Mouse (Mus musculus) thymus, postnatal 36 days (tissue): ENCODE data around the gene Dbndd2.
A peak's percentile ranks its signal among the peaks of the same experiment; 100 is the strongest.

ENCODE experiments used
- DNase-seq, 2 experiments: peaks; one replicate each; pipeline ENCODE4 v3.0.0; 2022; ENCODE audit warnings: mixed read lengths in 2 of 2

Dbndd2 gene

GRCm38 (mm10) chr2:164505619-164506347, 19.9 kb downstream of the Dbndd2 start:
- DNase-seq: no peak

DNA sequence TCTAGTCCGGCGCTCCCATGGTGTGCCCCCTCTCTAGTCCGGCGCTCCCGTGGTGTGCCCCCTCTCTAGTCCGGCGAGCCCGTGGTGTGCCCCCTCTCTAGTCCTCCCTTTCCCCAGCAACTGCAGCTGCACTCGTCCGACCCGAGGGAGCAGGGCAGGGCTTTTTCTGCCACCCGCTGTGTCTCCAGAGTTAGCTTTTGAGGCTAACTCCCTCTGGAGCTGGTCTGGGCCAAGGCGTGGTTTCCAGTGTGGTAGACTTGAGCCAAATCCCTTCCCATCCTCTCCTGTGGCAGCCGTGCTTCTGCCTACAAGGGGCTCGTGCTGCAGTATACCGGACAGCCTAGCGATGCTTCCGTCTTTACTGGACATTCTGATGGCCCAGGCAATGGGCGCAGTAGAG, 21.9 kb downstream of the Dbndd2 start:
- DNase-seq: no peak

DNA sequence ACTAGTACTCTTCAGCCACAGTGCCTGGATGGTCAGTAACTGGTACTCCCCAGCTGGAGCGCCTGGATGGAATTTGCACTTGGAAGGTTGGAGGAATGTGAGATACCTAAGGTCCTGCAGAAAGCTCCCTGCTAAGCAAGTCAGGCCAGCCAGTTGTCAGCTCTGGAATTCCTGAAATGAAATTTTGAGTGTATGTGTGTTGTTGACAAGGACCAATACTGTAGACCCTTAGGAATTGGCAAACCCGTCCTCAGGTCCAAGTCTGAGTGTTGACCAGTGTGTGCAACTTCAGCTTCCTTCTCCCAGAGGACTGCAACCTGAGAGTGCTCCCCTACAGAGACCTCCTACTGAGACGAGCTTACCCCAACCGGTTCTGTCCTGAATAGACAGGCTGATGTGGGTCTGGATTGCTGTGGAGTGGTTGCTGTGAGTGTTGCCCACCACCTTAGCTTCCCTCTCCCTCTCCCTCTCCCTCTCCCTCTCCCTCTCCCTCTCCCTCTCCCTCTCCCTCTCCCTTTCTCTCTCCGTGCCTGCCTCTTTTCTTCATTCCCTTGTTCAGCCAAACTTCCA, 24.8 kb downstream of the Dbndd2 start:
- DNase-seq: no peak

DNA sequence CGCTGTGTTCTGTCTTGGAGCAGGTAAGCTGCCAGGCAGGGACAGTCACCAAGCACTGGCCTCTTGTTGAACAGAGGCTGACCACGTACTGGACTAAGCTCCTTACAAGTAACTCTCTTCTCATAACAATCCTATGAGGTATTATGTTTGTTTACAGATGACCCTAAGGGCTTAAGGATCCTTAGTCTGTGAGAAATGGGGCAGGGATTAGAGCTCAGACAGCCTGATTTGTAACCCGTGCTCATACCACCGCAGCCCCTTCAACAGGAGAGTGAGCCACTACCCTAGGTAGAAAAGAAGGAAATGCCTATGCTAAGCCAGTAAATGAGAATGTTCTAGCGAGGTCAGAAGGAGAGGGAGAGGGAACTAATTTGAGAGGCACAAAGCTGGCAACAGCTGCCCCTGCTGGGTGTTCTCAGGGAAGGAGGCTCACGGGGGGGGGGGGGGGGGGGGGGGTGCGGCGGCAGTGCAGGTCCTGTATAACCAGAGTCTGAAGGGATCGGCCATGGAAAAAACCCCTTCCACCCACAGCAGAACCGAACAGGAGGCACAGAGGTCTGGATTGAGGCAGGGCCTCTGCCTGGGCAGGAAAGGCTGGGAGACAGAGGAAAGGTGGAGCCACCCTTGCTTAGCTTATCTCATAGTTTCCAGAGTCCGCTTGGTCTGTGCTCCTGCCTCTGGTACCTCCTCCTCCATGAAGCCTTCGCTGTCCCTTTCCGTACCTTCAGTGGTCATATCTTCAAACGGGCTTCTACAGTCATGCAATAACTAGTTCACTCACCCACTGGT, 26.4 kb downstream of the Dbndd2 start:
- no peak for DNase-seq

DNA sequence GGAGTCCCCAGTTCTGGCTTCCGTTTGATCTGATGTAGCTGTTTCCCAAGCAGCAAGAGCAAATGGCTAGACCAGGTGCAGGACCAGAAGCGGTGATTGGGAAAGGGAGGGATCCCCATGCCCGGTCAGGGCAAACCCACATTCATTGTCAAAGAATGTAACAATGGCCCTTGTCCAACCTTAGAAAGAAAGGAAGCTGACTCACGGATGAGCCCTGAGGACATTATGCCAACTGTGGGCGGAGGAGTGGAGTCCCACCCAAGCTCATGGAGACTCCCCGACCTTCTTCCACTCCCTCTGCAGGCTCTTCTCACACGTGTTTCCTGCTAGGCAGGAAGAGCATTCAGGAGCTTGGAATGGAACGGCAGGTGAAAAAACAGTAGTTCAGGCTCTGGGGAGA, 27.5 kb downstream of the Dbndd2 start:
- no peak for DNase-seq

DNA sequence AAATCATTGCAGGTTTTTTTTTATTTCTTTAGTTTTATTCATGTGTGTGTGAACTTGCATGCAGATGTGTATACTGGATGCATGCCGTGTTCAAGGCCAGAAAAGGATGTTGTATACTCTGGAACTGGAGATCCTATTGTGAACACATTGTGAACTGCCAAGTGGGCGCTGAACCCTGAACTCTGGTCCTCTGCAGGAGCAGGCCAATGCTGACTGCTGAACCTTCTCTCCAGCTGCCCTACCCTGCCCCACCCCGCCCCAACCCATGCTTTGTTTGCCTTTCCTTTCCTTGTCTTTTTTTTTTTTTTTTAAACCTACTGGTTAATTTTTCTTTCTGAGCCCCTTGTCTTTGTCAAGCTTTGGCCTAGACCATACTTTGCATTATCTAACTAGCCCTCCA, 29.0 kb downstream of the Dbndd2 start:
- no peak for DNase-seq

DNA sequence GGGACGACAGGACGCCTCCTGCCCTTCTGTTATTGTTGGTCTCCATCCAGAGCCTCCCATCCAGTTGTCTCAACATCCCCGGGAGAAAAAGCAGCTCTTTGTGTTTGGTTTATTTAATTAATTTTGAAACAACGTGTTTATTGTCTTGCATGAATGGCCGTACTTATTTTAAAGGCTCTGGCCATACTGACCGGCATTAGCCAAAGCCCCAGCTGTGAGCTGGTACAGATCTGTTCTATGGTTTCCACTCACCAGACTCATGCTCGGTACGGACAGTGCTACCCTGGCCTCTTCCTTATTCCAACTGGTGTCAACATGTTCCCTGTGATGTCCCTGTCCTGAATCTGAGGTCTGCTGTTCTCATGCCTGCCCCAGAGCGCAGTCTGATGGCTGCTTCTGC, 30.0 kb downstream of the Dbndd2 start:
- no peak for DNase-seq

GRCm38 (mm10) chr2:164516592-164516991, 30.7 kb downstream of the Dbndd2 start:
- DNase-seq: no peak

GRCm38 (mm10) chr2:164517485-164518221, 31.7 kb downstream of the Dbndd2 start:
- peak; percentile 63 to 66 for DNase-seq

- no peak for DNase-seq
Observed at GRCm38 (mm10) chr2:164518266-164519170, 32.6 kb downstream of the Dbndd2 start.

GRCm38 (mm10) chr2:164519171-164519526, 33.2 kb downstream of the Dbndd2 start:
- no peak for DNase-seq

DNA sequence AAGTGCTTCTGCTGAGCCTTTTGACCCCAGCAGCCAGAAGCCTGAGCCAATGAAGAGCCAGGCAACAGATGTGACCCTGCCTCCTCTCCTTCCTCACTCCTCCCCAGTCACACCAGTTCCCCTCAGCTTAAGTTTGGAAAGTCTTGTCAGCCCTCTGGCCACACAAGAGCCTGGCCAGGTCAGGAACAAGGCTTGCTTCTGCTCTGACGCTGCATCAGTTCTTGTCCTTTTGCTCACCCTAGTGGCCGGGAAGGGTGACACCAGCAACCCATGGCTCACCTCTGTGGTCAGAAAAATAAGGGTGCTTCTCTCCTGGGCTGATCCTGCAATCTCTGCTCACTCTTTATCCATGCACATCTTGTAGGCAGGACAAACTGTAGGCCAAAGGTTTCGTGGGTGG, 34.9 kb downstream of the Dbndd2 start:
- DNase-seq: peak; percentile 32 to 43

DNA sequence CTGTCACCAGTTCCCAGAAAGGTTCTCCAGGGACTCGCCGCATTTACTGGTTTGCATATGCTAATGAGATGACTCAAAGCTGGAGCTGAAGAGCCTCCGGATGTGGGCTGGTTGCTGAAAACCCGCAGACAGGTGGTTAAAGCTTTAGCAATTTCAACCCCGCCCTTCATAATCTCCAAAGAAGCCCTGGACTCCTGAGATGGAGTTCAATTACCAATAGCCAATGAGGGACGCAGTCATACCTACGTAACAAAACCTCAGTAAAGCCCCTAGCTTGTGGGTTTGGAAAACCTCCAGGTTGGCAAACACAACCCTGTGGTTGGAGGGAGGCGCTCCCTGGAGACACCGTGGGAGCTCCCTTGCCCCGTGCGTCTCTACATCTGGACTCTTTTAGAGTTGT, 35.9 kb downstream of the Dbndd2 start:
- peak; percentile 43 to 55 for DNase-seq

DNA sequence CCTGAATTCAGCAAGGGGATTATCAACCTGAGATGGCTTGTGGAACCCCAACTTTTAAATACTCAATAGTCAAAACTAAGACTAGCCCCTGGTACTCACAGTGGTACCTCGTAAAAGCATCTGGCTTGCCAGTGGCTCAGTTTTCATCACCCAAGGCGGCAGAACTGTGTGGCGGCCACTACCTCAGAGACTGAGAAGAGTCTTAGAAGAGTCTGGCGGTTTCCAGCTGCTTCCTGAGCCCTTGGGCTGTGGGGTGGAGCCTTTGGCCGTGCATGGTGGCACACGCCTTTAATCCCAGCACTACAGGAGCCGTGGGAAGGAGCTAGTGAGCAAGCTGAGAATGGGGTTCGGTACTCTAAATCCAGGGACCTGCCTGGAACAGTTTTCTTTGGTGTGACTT, 36.4 kb downstream of the Dbndd2 start:
- no peak for DNase-seq

DNA sequence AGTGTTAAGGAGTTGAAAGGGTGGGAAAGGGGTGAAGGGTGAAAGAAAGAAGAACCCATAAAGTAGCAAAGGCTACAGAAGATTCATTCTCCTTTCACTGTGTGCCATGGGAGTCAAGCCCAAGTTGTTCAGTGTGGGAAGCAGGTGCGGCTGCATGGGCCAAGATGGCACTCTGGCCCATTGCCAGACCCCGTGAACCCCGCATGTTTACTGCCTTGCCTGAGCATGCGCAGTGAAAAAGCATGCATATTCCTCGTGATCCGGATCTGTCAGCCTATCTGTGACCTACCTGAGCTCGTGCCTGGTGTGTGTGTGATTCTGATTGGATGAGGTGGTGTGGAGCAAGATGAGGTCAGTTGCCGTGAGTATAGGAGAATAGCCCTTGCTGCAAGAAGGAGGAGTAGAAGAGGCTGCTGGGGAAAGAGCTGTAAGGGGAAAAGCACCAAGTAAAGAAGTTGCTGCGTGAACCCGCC, 37.4 kb downstream of the Dbndd2 start:
- no peak for DNase-seq

DNA sequence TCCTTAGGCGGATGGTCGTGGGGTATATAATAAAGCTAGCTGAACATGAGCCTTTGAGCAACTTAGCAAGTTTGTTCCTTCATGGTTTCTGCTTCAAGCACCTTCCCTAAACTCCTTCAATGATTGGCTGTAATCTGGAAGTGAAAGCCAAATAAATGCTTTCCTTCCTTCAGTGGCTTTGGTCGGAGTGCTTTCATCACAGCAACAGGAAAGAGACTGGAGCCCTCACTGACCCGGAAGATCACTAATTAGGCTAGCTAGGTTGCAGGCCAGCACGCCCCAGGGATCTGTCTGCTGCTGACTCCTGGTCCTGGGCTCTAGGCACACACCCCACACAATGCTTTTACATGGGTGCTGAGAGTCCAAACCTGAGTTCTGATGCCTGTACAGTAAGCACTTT, 42.7 kb downstream of the Dbndd2 start:
- DNase-seq: no peak

DNA sequence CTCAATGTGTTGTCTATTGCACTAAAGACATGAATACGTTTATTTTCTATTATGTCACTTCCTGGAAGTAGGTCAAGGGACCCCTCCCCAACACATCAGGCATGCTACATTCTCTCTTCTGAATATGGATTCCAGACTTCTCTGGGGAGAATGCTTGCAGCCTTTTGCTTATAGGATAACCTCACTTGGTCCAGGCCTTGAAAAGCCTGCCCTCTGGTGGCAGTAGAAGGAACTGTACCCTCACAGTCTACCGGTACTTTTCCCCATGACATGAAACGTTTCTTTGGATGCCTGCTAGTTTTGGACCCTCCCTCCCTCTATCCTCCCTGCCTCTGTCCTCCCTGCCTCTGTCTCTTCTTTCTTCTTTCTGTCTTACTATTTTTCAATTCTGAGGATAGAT, 45.3 kb downstream of the Dbndd2 start:
- DNase-seq: peak; percentile 60 to 65

DNA sequence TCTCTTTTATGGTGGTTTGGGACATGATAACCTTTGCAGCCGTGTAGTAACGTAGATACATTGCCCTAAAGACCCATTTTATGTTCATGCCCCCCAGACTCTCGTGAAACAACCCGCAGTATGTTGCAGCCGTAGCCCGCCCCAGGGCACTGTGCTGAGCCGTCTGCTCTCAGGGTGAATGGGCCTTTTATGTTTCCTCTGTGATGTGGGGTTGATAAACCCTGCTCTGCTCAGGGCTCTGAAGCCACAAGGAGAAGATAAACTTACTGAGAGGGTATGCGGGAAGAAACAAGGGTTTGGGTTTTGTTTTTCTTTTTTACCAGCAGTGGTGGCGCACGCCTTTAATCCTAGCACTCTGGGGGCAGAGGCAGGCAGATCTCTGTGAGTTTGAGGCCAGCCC, 48.4 kb downstream of the Dbndd2 start:
- peak in 1 of 2 experiments; percentile 25 for DNase-seq

DNA sequence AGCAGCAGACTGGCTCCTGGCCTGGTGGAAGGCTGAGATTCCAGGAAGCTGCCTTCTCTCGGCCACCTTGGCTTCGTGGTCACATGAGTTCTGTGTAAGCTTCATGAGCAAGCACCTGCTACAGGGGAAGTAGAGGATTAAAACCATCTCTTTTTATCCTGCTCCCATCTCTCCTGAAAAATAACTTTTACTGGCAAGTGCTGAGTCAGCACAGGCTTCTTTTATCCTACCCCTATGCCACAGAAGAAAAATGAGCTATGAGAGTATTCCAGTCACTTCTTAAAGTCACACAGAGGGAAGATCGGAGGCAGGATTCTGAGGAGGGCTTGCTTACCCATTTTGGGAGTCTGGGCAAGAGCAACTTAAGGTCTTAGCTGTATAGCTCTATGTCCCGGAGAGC, 51.1 kb downstream of the Dbndd2 start:
- no peak for DNase-seq

DNA sequence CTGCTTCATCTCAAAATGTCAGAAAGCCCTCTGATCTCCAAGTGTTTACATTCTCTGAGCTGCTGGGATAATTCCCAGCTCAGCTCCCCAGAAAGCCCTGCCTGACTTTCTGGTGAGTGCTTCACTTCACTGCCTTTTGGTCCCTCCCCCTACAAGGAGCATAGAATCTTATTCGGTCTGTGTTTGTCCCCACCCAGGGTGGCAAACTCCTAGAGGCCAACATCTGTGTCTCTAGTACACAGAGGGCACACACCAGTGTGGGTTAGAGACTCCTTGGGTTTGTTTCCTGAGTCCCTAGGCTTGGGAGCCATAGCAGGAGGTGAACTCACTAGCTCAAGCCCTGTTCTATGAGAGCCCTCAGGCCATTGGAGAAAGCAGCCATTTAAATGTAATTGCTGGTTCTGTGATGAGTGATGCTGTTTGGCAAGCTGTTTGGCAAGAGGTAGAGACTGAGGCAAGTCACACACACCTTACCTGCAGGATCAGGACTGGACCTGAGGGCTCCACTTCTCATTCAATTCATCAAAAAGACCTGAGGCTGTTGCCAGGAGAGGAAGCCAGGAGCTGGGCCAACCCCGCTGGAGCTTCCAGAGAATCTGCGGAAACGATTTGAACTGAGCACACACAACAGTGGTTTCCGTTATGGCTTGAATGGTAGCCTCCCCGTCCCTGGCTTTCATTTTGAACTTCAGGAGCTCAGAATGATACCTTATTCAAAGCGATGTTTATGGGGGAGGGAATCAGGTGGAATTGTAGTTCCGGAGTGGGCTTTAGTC, 54.9 kb downstream of the Dbndd2 start:
- no peak for DNase-seq

- DNase-seq: no peak
Observed at GRCm38 (mm10) chr2:164542132-164542531, 56.2 kb downstream of the Dbndd2 start.
